Mouse (Mus musculus) CH12.LX (cell line): ENCODE results near the gene C8a. TPM values are rescaled to one million over a fixed set of nuclear protein-coding genes. Genes with fewer than 3 reads are reported as not detected.

Source experiments
- DNase-seq: peaks from one replicate; pipeline ENCODE4 v3.0.0-alpha.2; 2013; ENCODE audit errors: extremely low read depth
- H3K27ac ChIP-seq: 2 replicates; pipeline ENCODE4 v1.5.1; 2012; ENCODE audit warnings: low read depth, mild to moderate bottlenecking, control low read depth, moderate library complexity; ENCODE audit not compliant: insufficient read depth
- H3K27me3 ChIP-seq: replicated peaks from 2 replicates; pipeline ENCODE3; 2012; ENCODE audit warnings: inconsistent platforms
- H3K36me3 ChIP-seq, 2 experiments: replicated peaks in 1 of 2; 2 replicates each; pipeline versions ENCODE3 to v1.6.1; 2012; ENCODE audit warnings: inconsistent platforms in 1 of 2, low read length in 1 of 2, mild to moderate bottlenecking in 1 of 2, mixed read lengths in 1 of 2, moderate library complexity in 1 of 2; ENCODE audit not compliant: control insufficient read depth in 1 of 2, insufficient read depth in 1 of 2
- H3K4me1 ChIP-seq, 2 experiments: 2 replicates each; pipeline ENCODE4 v1.6.1; 2012; ENCODE audit warnings: inconsistent platforms in 1 of 2, moderate library complexity in 1 of 2; ENCODE audit not compliant: insufficient read depth in 2 of 2, control insufficient read depth in 1 of 2
- H3K4me2 ChIP-seq: 2 replicates; pipeline ENCODE4 v1.6.1; 2012; ENCODE audit warnings: low read depth, mild to moderate bottlenecking, control low read depth; ENCODE audit not compliant: poor library complexity, insufficient read depth, severe bottlenecking
- H3K4me3 ChIP-seq, 3 experiments: fragments of 150-350 bp in 1 of 3; sonication (generic) in 1 of 3; replicated peaks in 1 of 3; 2 replicates each; pipeline versions ENCODE3 to v1.5.1; 2011 to 2012; ENCODE audit warnings: low read depth in 2 of 3, low read length in 2 of 3, mild to moderate bottlenecking in 2 of 3, moderate library complexity in 2 of 3, control low read depth in 1 of 3, improper control_type of control experiment in 1 of 3, inconsistent platforms in 1 of 3, mixed read lengths in 1 of 3; ENCODE audit not compliant: poor library complexity in 1 of 3
- H3K79me2 ChIP-seq: replicated peaks from 2 replicates; pipeline ENCODE4 v1.6.1; 2012; ENCODE audit warnings: mild to moderate bottlenecking, moderate library complexity; ENCODE audit not compliant: control insufficient read depth, poor library complexity, insufficient read depth, severe bottlenecking; ENCODE audit errors: extremely low read depth
- H3K9ac ChIP-seq: 2 replicates; pipeline ENCODE4 v1.6.1; 2012; ENCODE audit warnings: low read depth, mild to moderate bottlenecking, control low read depth, moderate library complexity; ENCODE audit not compliant: insufficient read depth
- H3K9me3 ChIP-seq: replicated peaks from 2 replicates; pipeline ENCODE3; 2012; ENCODE audit warnings: low read length, inconsistent platforms, mixed read lengths
- CHD1 ChIP-seq: IDR thresholded peaks from 2 replicates; pipeline ENCODE4 v1.6.1; 2012; ENCODE audit warnings: low read depth, low read length, improper control_type of control experiment, inconsistent platforms
- E2F4 ChIP-seq: IDR thresholded peaks from 2 replicates; pipeline ENCODE4 v1.6.1; 2011; ENCODE audit warnings: low read depth, low read length, improper control_type of control experiment; ENCODE audit not compliant: insufficient replicate concordance
- ETS1 ChIP-seq: conservative IDR thresholded peaks from 2 replicates; pipeline ENCODE4 v1.6.1; 2012; ENCODE audit warnings: low read depth, mild to moderate bottlenecking, inconsistent platforms, low read length, improper control_type of control experiment, moderate library complexity
- HCFC1 ChIP-seq: IDR thresholded peaks from 2 replicates; pipeline ENCODE4 v1.6.1; 2012; ENCODE audit warnings: low read depth, mild to moderate bottlenecking, inconsistent platforms, low read length, improper control_type of control experiment
- IRF4 ChIP-seq: IDR thresholded peaks from 2 replicates; pipeline ENCODE4 v1.6.1; 2014; ENCODE audit warnings: low read depth, mild to moderate bottlenecking, inconsistent platforms, low read length, improper control_type of control experiment
- JUN ChIP-seq: IDR thresholded peaks from 2 replicates; pipeline ENCODE4 v1.6.1; 2011; ENCODE audit warnings: low read depth, mild to moderate bottlenecking, low read length, improper control_type of control experiment, moderate library complexity; ENCODE audit not compliant: insufficient read depth
- KAT2A ChIP-seq: IDR thresholded peaks from 2 replicates; pipeline ENCODE4 v1.6.1; 2012; ENCODE audit warnings: low read length, improper control_type of control experiment, inconsistent platforms; ENCODE audit not compliant: insufficient replicate concordance
- MAFK ChIP-seq: IDR thresholded peaks from 2 replicates; pipeline ENCODE4 v1.6.1; 2011; ENCODE audit warnings: low read length, improper control_type of control experiment; ENCODE audit not compliant: insufficient replicate concordance
- MEF2A ChIP-seq: IDR thresholded peaks from 2 replicates; pipeline ENCODE4 v1.6.1; 2014; ENCODE audit warnings: low read depth, mild to moderate bottlenecking, inconsistent platforms, low read length, improper control_type of control experiment, borderline replicate concordance
- MYC ChIP-seq: IDR thresholded peaks from 2 replicates; pipeline ENCODE4 v1.6.1; 2011; ENCODE audit warnings: low read depth, mild to moderate bottlenecking, improper control_type of control experiment, low read length
- NELFE ChIP-seq: IDR thresholded peaks from 2 replicates; pipeline ENCODE4 v1.6.1; 2011; ENCODE audit warnings: low read depth, low read length, improper control_type of control experiment
- PAX5 ChIP-seq: IDR thresholded peaks from 2 replicates; pipeline ENCODE4 v1.6.1; 2012; ENCODE audit warnings: low read length, inconsistent platforms, mixed read lengths
- POLR2A ChIP-seq: IDR thresholded peaks from 2 replicates; pipeline ENCODE4 v1.6.1; 2011; ENCODE audit warnings: low read depth, mild to moderate bottlenecking, improper control_type of control experiment, low read length
- RAD21 ChIP-seq: IDR thresholded peaks from 2 replicates; pipeline ENCODE4 v1.6.1; 2011; ENCODE audit warnings: low read depth, mild to moderate bottlenecking, low read length, improper control_type of control experiment, moderate library complexity
- RCOR1 ChIP-seq: conservative IDR thresholded peaks from 2 replicates; pipeline ENCODE4 v1.6.1; 2012; ENCODE audit warnings: low read depth, mild to moderate bottlenecking, inconsistent platforms, low read length, improper control_type of control experiment
- TCF12 ChIP-seq: IDR thresholded peaks from 2 replicates; pipeline ENCODE4 v1.6.1; 2014; ENCODE audit warnings: low read depth, mild to moderate bottlenecking, inconsistent platforms, low read length, improper control_type of control experiment
- UBTF ChIP-seq: IDR thresholded peaks from 2 replicates; pipeline ENCODE4 v1.6.1; 2012; ENCODE audit warnings: low read depth, mild to moderate bottlenecking, inconsistent platforms, low read length, improper control_type of control experiment, moderate library complexity
- USF2 ChIP-seq: conservative IDR thresholded peaks from 2 replicates; pipeline ENCODE4 v1.6.1; 2011; ENCODE audit warnings: low read depth, low read length, improper control_type of control experiment
- ZC3H11A ChIP-seq: IDR thresholded peaks from 2 replicates; pipeline ENCODE4 v1.6.1; 2012; ENCODE audit warnings: low read depth, mild to moderate bottlenecking, inconsistent platforms, low read length, improper control_type of control experiment
- dilution Hi-C: fragments of 300-500 bp; cut with MboI; formaldehyde crosslinking; loops from 2 replicates; pipeline ENCODE4 v1.14.3; 2020; ENCODE audit warnings: low sequenced_read_pairs; ENCODE audit not compliant: extremely low pct_unique_long_range_greater_than_20kb, extremely low pct_ligation_motif_present
- in situ Hi-C: fragments of 300-500 bp; cut with MboI; formaldehyde crosslinking; loops from 3 replicates; pipeline ENCODE4 v1.14.3; 2019; ENCODE audit warnings: low sequenced_read_pairs, low pct_ligation_motif_present, low pct_unique_long_range_greater_than_20kb, mixed read lengths
- polyA plus RNA-seq: library from polyadenylated mRNA; unstranded; fragments of >175 nt; gene quantifications from 2 replicates; pipeline ENCODE4 v1.2.1, GENCODE M21; 2012; ENCODE audit warnings: low read depth; ENCODE audit not compliant: insufficient read length
- total RNA-seq, 2 experiments: library from RNA; depleted of rRNA; stranded (reverse); fragments of 300-350 nt in 1 of 2; fragments of >200 nt in 1 of 2; gene quantifications; 2 replicates each; pipeline ENCODE4 v1.2.3; 2012 to 2014

The C8a gene
- total and polyA plus RNA-seq, 3 experiments: 0.21 to 0.76 (median 0.40) TPM

- Histone ChIP-seq H3K79me2 (no peaks in the 10 kb centered on the region), H3K27me3 (no peaks in the 10 kb centered on the region), H3K27ac (no peak overlapping the region), H3K4me2 (no peak overlapping the region), H3K9ac (no peak overlapping the region), H3K4me1 (peaks cover 0 to 30% of the 10 kb centered on the region in 2 experiments; a peak in 2 of 4 replicates), H3K4me3 (no peak overlapping the region)
- peak; percentile 37 for DNase-seq
- TF ChIP-seq RAD21 (no peak), ETS1 (peak; percentile 46)
- TF ChIP-seq, all 38 proteins: peak for 1
- in situ Hi-C loops: no loop called here
- no peaks in the 10 kb centered on the region for H3K36me3 ChIP-seq
- dilution Hi-C loops: no loop called here
- peaks cover 39% of the 10 kb centered on the region for H3K9me3 ChIP-seq
Observed at GRCm38 (mm10) chr4:104782346-104782745, 93.9 kb downstream of the C8a start.

DNA sequence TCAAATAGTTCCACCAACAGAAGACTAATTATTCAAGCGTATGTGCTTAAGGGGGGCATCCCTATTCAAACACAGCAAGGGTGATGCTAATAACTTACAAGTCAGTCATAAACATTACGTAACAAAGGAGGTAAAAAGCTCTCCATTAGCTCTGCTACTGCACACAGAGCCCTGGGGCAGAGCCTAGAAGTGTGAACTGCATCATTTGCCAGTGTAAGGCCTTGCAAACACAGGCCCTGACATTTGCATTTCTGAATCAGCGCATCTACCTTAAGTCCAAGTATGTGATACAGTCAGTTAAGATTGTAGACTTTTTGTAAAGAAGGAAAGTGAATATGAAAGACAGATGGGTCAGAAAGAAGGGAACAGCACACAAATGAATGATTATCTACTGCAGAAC lies 94.8 kb downstream of the C8a start:
- H3K9me3 ChIP-seq: peaks cover 38% of the 10 kb centered on the region
- no peaks in the 10 kb centered on the region for H3K27me3 ChIP-seq
- in situ Hi-C loops: no loop called here
- H3K27ac ChIP-seq: no peak overlapping the region
- DNase-seq: no peak
- H3K79me2 ChIP-seq: no peaks in the 10 kb centered on the region
- no peak overlapping the region for H3K4me2 ChIP-seq
- no peak overlapping the region for H3K4me3 ChIP-seq
- no peak for TF ChIP-seq ZC3H11A
- no peak for TF ChIP-seq MAFK
- TF ChIP-seq KAT2A: no peak
- no peak for TF ChIP-seq MEF2A
- no peak for TF ChIP-seq UBTF
- no peak for TF ChIP-seq NELFE
- TF ChIP-seq PAX5: no peak
- no peak for TF ChIP-seq POLR2A
- no peak for TF ChIP-seq IRF4
- H3K4me1 ChIP-seq: peaks cover 0 to 29% of the 10 kb centered on the region in 2 experiments; a peak in 2 of 4 replicates
- no peaks in the 10 kb centered on the region for H3K36me3 ChIP-seq
- dilution Hi-C loops: no loop called here
- no peak overlapping the region for H3K9ac ChIP-seq

GRCm38 (mm10) chr4:104779460-104779859 lies 96.7 kb downstream of the C8a start:
- Histone ChIP-seq H3K4me1 (peaks cover 0 to 23% of the 10 kb centered on the region in 2 experiments; a peak in 2 of 4 replicates), H3K4me2 (no peak overlapping the region), H3K27ac (no peak overlapping the region), H3K79me2 (no peaks in the 10 kb centered on the region), H3K27me3 (no peaks in the 10 kb centered on the region), H3K9ac (no peak overlapping the region), H3K9me3 (peaks cover 33% of the 10 kb centered on the region), H3K36me3 (no peaks in the 10 kb centered on the region), H3K4me3 (no peak overlapping the region)
- no peak for DNase-seq
- TF ChIP-seq TCF12 (no peak), MYC (no peak), MAFK (no peak), JUN (no peak), RCOR1 (no peak), CHD1 (no peak), E2F4 (no peak), USF2 (no peak), HCFC1 (no peak)
- in situ Hi-C loops (no loop called here), dilution Hi-C loops (no loop called here)
